Mouse (Mus musculus) MEL-GATA-1-ER (cell line): ENCODE measurements around the gene Cbr4.

Source experiments
- DNase-seq: peaks from one replicate; pipeline ENCODE4 v3.0.0-alpha.2; 2012; ENCODE audit warnings: low read depth; ENCODE audit errors: extremely low read depth

Gene Cbr4

GRCm38 (mm10) chr8:61488631-61489030, 1.1 kb downstream of the Cbr4 start:
- DNase-seq, result peak; percentile 2

DNA sequence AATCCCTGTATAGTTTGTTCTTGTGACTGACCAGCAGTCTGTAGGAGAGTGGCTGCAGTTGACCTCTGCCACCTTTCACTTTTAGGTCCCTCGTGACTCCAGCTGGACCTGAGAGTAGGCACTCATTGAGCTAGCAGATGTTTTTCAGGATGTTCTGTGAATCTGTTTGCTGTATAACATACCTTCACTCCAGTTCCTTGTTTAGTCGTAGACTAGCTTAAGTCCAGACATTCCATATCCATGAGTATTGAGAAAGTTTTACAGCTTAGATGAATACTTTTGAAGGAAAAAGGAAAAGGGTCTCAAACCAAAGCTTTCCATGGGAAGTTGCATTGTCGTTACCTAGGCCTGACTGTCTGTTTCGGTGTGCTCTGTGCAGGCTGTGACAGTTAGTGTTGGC, 9.6 kb downstream of the Cbr4 start:
- no peak for DNase-seq

GRCm38 (mm10) chr8:61499035-61499434, 11.5 kb downstream of the Cbr4 start:
- DNase-seq, result no peak

DNA sequence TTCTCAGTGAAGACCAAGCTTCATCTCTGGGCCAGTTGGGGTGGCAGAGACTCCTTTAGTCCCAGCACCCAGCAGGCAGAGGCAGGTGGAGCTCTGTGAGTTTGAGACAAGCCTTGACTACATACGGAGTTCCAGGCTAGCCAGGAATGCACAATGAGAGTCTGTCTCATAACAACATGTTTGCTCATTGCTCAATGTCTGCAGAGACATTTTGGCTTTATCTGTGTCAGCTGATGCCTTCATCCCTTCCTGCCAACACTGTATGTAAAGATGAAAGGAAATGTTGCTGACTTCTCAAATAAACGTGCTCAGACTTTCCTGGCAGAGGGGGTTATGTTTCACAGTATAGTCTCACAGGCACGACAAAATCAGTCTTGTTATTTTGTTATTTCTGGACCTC, 13.4 kb downstream of the Cbr4 start:
- DNase-seq, result no peak

DNA sequence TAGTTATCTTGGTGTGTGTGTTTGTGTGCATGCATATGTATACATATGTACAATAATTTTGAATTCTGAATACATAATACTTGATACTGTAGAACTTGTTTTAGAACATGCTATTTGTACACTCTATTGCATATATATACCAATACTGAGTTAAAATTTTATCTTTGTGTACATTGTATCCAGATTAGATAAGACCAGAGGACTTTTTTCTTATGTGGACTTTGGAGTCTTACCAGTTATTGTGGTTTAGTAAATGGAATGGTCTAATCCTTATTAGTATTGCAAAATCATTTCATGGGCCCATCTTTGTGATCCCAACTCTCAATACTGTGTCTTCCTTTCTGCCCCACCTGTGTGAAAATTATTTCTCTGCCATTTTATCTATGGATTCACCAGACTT, 14.7 kb downstream of the Cbr4 start:
- DNase-seq, result no peak

DNA sequence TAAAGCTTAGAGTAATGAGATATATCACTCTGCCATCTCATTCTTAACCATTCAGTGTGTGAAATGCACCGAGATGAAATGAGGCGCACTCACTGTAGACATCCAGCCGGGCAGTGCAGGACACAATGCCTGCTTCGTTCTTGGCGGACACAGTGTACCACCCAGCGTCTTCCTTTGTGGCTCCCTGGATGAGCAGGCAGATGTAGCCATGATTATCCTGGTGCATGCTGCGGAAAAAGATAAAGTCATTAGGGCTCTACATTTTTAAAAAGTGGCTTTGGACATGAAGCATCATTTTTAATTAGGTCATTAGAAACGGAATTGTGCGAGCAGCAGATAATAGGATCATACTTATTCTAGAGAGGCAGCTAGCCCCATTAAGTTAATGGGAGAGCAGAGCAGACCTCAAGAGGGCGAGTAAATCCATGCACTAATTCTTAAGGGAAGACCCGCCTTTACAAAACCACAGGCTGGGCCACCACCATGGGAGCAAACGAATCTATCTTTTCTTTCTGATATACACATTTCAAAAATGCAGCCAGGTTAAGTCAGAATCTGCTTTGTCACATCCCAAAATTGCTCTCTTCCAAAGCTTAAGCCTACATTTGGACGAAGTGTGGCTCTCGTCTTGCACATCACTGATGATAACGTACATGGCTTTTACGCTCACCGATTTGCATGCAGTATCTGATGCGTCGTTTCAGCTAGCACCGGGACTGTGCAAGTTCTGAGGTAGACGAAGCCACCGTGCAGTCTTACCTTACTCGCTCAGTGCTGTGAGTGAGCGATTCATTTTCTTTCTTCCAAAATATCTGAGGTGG, 27.8 kb downstream of the Cbr4 start:
- no peak for DNase-seq

GRCm38 (mm10) chr8:61515931-61516744, 28.6 kb downstream of the Cbr4 start:
- no peak for DNase-seq

- DNase-seq, result no peak
Measured at GRCm38 (mm10) chr8:61516745-61517501, 29.4 kb downstream of the Cbr4 start.

DNA sequence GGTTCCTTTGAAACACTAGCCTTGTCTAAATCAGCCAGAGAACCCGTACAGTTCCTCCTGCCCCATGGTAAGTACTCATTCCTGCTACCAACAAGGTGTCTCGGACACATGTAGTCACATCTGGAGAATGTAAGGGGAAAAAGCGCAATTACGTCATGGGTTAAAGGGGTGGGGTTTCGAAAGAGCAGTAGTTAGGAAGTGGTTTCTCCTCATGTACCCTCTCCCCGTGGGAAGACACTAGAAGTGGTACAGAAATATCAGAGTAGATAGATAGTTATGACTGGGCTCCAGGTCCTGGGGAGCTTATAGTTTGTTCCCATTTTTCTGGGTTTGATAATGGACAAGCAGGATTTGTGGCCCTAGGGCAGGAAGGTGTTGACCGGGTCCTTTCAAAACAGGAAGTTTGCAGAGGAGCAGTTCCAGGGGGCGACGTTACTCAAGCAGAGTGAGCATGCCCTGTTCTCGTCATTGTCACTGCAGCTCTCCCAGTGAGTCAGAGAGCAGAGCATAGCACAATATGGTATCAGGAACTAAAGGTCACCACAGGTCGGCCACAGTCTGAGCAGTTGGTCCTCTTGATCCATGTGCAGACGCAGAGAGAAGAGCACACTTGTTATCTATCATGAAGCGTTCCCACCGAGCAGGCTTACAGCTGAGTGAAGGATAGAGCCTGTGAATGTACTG, 30.1 kb downstream of the Cbr4 start:
- DNase-seq, result no peak

DNA sequence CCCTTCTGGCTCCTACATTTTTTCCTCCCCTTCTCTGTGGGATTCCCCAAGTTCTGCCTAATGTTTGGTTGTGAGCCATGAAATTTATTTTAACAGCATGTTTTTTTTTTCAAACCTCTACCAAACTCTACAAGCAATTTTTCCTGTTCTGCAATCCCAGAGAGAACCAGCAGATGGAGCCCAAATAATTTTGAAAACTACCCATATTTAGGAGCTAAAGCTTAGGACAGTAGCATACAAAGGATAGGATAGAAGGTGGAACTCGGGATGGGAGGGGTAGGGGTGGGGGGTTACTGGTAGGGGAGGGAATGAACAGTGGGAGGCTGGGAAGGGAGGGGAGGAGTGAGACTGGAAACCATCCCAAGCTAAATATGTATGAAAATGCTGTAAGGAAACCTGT, 34.6 kb downstream of the Cbr4 start:
- DNase-seq, result no peak

- no peak for DNase-seq
Measured at GRCm38 (mm10) chr8:61527037-61527436, 39.5 kb downstream of the Cbr4 start.

GRCm38 (mm10) chr8:61528197-61528596, 40.7 kb downstream of the Cbr4 start:
- no peak for DNase-seq

DNA sequence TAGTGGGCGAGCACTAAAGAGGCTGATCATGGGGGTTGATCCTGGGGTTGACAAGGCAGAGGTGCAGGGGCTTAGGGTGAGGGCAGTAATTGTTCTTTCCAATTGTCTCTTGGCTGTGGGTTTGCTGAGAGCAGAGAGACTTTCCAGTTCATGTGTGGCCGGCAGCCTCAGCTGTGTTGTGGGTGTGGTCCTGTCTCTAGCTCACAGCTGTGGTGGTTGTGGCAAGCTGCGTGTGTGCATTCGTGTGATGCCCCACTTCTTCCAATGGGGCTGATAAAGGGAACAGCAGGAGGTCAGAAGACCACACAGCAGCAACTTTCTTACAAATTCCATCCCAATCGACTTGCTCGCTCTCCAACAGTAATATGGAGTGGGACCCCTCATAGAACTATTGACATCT, 41.1 kb downstream of the Cbr4 start:
- DNase-seq, result no peak

- no peak for DNase-seq
Measured at GRCm38 (mm10) chr8:61531944-61532795, 44.6 kb downstream of the Cbr4 start.

DNA sequence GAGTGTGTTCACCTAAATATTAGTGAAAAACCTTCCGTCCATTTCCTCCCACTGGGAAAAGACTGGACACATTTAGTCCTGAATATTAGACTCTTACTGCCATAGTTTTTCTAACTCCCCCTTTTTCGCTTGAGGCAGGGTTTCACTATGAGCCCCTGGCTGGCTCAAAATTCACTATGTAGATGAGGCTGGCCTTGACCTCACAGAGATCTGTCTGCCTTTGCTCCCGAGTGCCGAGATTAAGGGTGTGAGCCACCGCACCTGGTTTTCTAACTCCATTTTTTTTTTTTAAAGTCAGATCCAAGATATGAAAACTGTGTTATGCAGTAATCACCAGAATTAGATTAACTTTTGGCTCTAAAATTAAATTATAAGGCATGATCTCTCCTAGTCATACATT, 45.3 kb downstream of the Cbr4 start:
- no peak for DNase-seq

DNA sequence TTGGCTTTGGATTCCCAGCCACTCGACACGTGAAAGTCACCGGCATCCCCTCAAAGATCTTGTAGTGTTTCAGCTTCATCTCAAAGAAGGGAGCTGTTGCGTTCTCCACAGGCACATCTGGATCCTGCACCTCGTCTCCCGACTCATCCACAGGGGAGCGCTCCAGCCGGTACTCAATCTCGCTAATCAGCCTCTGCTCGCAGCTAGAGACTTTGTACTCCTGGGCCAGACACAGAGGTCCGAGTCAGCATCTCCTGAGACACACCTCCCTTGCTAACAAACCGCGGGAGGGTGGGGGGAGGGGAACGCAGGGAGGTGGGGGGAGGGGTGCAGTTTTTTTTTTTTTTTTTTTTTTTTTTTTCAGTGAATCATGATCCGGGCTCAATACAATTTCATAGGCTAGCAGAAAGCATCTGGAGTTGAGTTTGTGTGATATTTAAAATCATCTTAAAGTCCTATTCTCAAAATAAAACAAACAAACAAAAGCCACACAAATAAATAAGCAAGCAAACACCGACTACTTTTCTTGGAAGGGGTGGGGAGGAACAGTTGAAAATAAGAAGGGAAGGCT, 45.9 kb downstream of the Cbr4 start:
- no peak for DNase-seq

- no peak for DNase-seq
Measured at GRCm38 (mm10) chr8:61535472-61535871, 47.9 kb downstream of the Cbr4 start.

DNA sequence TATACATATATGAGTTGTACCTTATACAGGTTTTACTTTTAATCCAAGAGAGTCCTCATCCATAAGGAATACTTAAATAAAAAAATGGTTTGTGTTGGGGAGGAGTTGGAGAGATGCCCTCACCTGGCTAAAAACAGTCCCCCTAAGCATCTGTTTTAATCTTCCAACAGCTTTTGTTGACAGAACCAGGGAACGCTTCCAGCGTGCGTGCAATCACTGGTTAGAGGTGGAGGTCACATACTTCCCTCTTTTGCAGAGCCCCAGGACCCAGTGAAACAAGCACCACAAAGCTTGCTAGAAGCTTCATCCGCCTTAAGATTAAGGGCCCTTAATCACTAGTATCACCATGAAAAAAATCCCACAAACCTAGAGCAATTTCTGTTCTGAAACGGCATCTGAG, 49.9 kb downstream of the Cbr4 start:
- no peak for DNase-seq

DNA sequence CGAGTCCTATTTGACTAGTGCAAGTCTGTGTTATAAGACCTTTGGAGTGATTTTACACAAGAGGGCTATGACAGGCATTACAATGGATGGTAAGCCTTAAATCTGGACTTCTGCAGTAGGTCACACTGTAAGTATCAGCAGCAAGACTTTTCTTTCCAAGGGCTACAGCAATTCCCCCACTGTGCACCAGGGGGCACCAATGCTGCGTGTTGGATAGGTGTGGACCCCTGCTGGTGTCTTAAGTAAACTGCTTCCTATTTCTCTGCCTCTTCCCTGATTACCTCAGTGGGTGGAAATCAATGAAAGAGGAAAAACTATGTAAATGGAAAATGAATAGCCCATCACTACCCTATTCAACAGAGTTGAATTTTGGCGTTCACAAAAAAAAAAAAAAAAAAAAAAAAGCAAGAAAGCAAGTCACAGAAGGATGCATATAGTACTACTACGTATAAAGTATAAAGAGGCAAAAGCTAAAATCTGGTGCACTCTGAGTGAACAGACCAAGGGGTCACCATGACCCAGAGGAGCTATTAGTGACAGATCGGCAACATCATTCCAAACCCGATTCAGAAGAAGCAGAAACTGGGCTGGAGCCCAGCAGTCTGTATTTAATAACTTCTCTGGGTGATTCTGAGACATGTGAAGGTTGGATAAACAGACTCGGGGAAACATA, 52.4 kb downstream of the Cbr4 start:
- DNase-seq, result peak; percentile 68

- DNase-seq, result no peak
Measured at GRCm38 (mm10) chr8:61549585-61549984, 62.1 kb downstream of the Cbr4 start.
